Mouse (Mus musculus): ENCODE data around the gene Hddc3.

GRCm38 (mm10) chr7:80318670-80319069, 24.2 kb upstream of the Hddc3 start:
- TF ChIP-seq CTCF (IDR thresholded peaks at IDR 0.05; ENCODE audit: low read depth): no peak
- no peak for TF ChIP-seq EP300 (optimal IDR thresholded peaks at IDR 0.05)

All from stomach, postnatal 0 days (tissue).